Mouse (Mus musculus): ENCODE data around the gene Fndc1. TPM values are rescaled to one million over a fixed set of nuclear protein-coding genes. Genes with fewer than 3 reads are reported as not detected.

Fndc1 gene
- polyA plus RNA-seq, 1 experiment: 3.4 TPM

GRCm38 (mm10) chr17:7870862-7871605, 43.9 kb upstream of the Fndc1 start:
- no peak for DNase-seq
- no peak for TF ChIP-seq CTCF (IDR thresholded peaks at IDR 0.05; ENCODE audit: borderline replicate concordance, control insufficient read depth, extremely low read depth, insufficient read depth, low read length, poor library complexity)
- 90% methylated on average over 6 of the region's 6 CpGs for WGBS
- Histone ChIP-seq H3K4me3 (ENCODE audit: control insufficient read depth, insufficient read depth, low read length) (no peak overlapping the region), H3K4me1 (replicated peaks; ENCODE audit: control insufficient read depth, insufficient read depth, low read length) (peaks cover 28% of the 10 kb centered on the region), H3K27me3 (ENCODE audit: control insufficient read depth, insufficient read depth, low read length) (no peaks in the 10 kb centered on the region), H3K27ac (ENCODE audit: control insufficient read depth, insufficient read depth, low read length) (no peak overlapping the region), H3K36me3 (ENCODE audit: control insufficient read depth, insufficient read depth, low read length) (no peaks in the 10 kb centered on the region)

DNA sequence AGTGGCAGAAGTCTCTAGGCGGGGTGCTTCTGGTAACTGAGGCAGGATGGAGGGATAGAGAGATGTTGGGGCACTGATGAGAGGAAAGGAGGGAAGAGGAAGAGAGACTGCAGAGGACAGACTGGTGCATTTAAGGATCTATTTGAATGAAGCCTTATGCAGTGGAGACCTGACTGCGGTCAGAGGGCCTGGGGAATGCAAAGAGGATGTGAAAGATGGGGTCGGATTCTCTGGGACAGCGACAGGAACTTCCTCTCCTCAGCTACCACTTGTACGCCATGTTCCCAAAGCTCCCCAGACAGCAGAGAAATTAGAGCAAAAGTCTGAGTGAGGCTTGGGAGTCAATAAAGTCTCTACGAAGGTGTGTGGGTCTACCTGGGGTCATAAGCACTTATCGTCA, 42.0 kb upstream of the Fndc1 start:
- Histone ChIP-seq H3K4me3 (ENCODE audit: control insufficient read depth, insufficient read depth, low read length) (no peak overlapping the region), H3K4me1 (replicated peaks; ENCODE audit: control insufficient read depth, insufficient read depth, low read length) (peaks cover 12% of the 10 kb centered on the region), H3K36me3 (ENCODE audit: control insufficient read depth, insufficient read depth, low read length) (no peaks in the 10 kb centered on the region), H3K27ac (ENCODE audit: control insufficient read depth, insufficient read depth, low read length) (no peak overlapping the region), H3K27me3 (ENCODE audit: control insufficient read depth, insufficient read depth, low read length) (no peaks in the 10 kb centered on the region)
- DNase-seq: no peak
- TF ChIP-seq CTCF (IDR thresholded peaks at IDR 0.05; ENCODE audit: borderline replicate concordance, control insufficient read depth, extremely low read depth, insufficient read depth, low read length, poor library complexity) (no peak), POLR2A (IDR thresholded peaks at IDR 0.05; ENCODE audit: control insufficient read depth, extremely low read depth, insufficient read depth, low read length, poor library complexity) (no peak)
- WGBS: 82% methylated on average over 7 of the region's 7 CpGs

- no peaks in the 10 kb centered on the region for H3K27me3 ChIP-seq (ENCODE audit: control insufficient read depth, insufficient read depth, low read length)
- H3K27ac ChIP-seq (ENCODE audit: control insufficient read depth, insufficient read depth, low read length): no peak overlapping the region
- H3K4me3 ChIP-seq (ENCODE audit: control insufficient read depth, insufficient read depth, low read length): no peak overlapping the region
- WGBS: 4% methylated on average over 4 of the region's 4 CpGs
- no peaks in the 10 kb centered on the region for H3K36me3 ChIP-seq (ENCODE audit: control insufficient read depth, insufficient read depth, low read length)
- peak; percentile 81 for DNase-seq
- H3K4me1 ChIP-seq (replicated peaks; ENCODE audit: control insufficient read depth, insufficient read depth, low read length): peaks cover 8% of the 10 kb centered on the region; the same call in 1 of the 2 replicates
- TF ChIP-seq CTCF (IDR thresholded peaks at IDR 0.05; ENCODE audit: borderline replicate concordance, control insufficient read depth, extremely low read depth, insufficient read depth, low read length, poor library complexity): peak; percentile 86; the same call in 1 of the 2 replicates
- no peak for TF ChIP-seq POLR2A (IDR thresholded peaks at IDR 0.05; ENCODE audit: control insufficient read depth, extremely low read depth, insufficient read depth, low read length, poor library complexity)
Measured at GRCm38 (mm10) chr17:7868631-7869030, 41.5 kb upstream of the Fndc1 start.

- TF ChIP-seq POLR2A (IDR thresholded peaks at IDR 0.05; ENCODE audit: control insufficient read depth, extremely low read depth, insufficient read depth, low read length, poor library complexity): no peak
- TF ChIP-seq CTCF (IDR thresholded peaks at IDR 0.05; ENCODE audit: borderline replicate concordance, control insufficient read depth, extremely low read depth, insufficient read depth, low read length, poor library complexity): no peak
Measured at GRCm38 (mm10) chr17:7864740-7865139, 37.6 kb upstream of the Fndc1 start.

GRCm38 (mm10) chr17:7863745-7864144, 36.6 kb upstream of the Fndc1 start:
- DNase-seq: peak; percentile 80
- no peaks in the 10 kb centered on the region for H3K27me3 ChIP-seq (ENCODE audit: control insufficient read depth, insufficient read depth, low read length)
- TF ChIP-seq CTCF (IDR thresholded peaks at IDR 0.05; ENCODE audit: borderline replicate concordance, control insufficient read depth, extremely low read depth, insufficient read depth, low read length, poor library complexity) (peak; percentile 81; the same call in 1 of the 2 replicates), POLR2A (IDR thresholded peaks at IDR 0.05; ENCODE audit: control insufficient read depth, extremely low read depth, insufficient read depth, low read length, poor library complexity) (no peak)
- no peak overlapping the region for H3K27ac ChIP-seq (ENCODE audit: control insufficient read depth, insufficient read depth, low read length)
- 24% methylated on average over 4 of the region's 4 CpGs for WGBS
- peaks cover 2% of the 10 kb centered on the region; the same call in 1 of the 2 replicates for H3K4me1 ChIP-seq (replicated peaks; ENCODE audit: control insufficient read depth, insufficient read depth, low read length)
- no peaks in the 10 kb centered on the region for H3K36me3 ChIP-seq (ENCODE audit: control insufficient read depth, insufficient read depth, low read length)
- H3K4me3 ChIP-seq (ENCODE audit: control insufficient read depth, insufficient read depth, low read length): no peak overlapping the region

More at GRCm38 (mm10) chr17:7864740-7865139, 37.6 kb upstream of the Fndc1 start:
- peaks cover 2% of the 10 kb centered on the region; the same call in 1 of the 2 replicates for H3K4me1 ChIP-seq (replicated peaks; ENCODE audit: control insufficient read depth, insufficient read depth, low read length)
- no peaks in the 10 kb centered on the region for H3K36me3 ChIP-seq (ENCODE audit: control insufficient read depth, insufficient read depth, low read length)
- DNase-seq: peak; percentile 57
- H3K27me3 ChIP-seq (ENCODE audit: control insufficient read depth, insufficient read depth, low read length): no peaks in the 10 kb centered on the region
- no peak overlapping the region for H3K4me3 ChIP-seq (ENCODE audit: control insufficient read depth, insufficient read depth, low read length)
- WGBS: 32% methylated on average over 7 of the region's 7 CpGs
- H3K27ac ChIP-seq (ENCODE audit: control insufficient read depth, insufficient read depth, low read length): no peak overlapping the region

DNA sequence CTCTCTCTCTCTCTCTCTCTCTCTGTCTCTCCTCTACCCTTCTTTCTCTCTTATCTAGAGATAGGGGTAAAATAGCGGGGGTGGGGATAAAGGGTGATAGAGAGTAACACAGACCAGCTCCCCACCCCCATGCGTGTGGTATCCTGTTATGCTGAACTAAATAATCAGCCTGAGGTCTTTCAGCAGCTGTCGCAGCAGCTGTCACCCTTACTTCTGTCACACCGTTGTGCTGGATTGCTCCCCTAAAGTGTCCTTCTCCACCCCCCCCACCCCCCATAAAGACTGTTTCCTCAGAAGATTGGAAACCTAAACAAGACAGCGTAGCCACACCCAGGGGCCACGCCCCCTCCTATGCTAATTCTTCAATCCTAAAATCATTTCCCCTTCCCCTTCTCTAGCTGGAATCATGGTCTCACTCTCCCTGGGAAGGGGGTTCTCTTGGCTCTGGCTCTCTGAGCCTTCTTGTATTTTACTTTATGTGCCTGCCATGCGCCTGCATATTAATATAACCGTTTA, 33.8 kb upstream of the Fndc1 start:
- peaks cover 2% of the 10 kb centered on the region; the same call in 1 of the 2 replicates for H3K4me1 ChIP-seq (replicated peaks; ENCODE audit: control insufficient read depth, insufficient read depth, low read length)
- WGBS: 47% methylated on average over 8 of the region's 8 CpGs
- H3K4me3 ChIP-seq (ENCODE audit: control insufficient read depth, insufficient read depth, low read length): no peak overlapping the region
- TF ChIP-seq CTCF (IDR thresholded peaks at IDR 0.05; ENCODE audit: borderline replicate concordance, control insufficient read depth, extremely low read depth, insufficient read depth, low read length, poor library complexity): no peak
- no peak for TF ChIP-seq POLR2A (IDR thresholded peaks at IDR 0.05; ENCODE audit: control insufficient read depth, extremely low read depth, insufficient read depth, low read length, poor library complexity)
- H3K27ac ChIP-seq (ENCODE audit: control insufficient read depth, insufficient read depth, low read length): no peak overlapping the region
- no peaks in the 10 kb centered on the region for H3K27me3 ChIP-seq (ENCODE audit: control insufficient read depth, insufficient read depth, low read length)
- H3K36me3 ChIP-seq (ENCODE audit: control insufficient read depth, insufficient read depth, low read length): no peaks in the 10 kb centered on the region
- no peak for DNase-seq
